Mouse (Mus musculus): ENCODE data around the gene Ptgfrn.

- TF ChIP-seq CTCF (conservative IDR thresholded peaks at IDR 0.05; ENCODE audit: insufficient read depth, insufficient read length, low read depth, low read length): no peak
- no peak for TF ChIP-seq POLR2A (IDR thresholded peaks at IDR 0.05; ENCODE audit: low read depth, low read length)
Measured at GRCm38 (mm10) chr3:101129090-101129489, 19.0 kb upstream of the Ptgfrn start.
